Mouse (Mus musculus): ENCODE data around the gene Blm.

DNA sequence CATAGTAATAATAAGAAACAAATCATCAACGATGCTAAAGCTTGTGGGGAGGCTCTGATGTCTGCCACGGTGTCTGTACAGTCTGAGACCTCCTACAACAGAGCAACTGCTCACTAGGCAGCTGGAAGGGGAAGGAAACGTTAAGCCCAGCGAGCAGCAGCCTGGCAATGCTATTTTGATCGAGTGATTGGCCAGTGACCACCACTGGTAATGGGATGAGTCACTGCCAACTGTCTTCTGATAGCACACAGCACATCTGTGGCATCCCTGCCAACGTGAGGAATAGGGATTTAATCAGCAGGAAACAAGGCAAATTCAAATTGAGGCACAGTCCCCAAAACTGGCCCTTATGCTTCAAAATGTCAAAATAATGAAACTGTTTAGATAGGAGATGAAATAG is 39.7 kb downstream of the Blm start:
- TF ChIP-seq CTCF (IDR thresholded peaks at IDR 0.05; ENCODE audit: low read depth) (no peak), EP300 (optimal IDR thresholded peaks at IDR 0.05) (no peak)

All from stomach, postnatal 0 days (tissue).